Mouse (Mus musculus): ENCODE data around the gene Kcnk3. TPM values are rescaled to one million over a fixed set of nuclear protein-coding genes. Genes with fewer than 3 reads are reported as not detected.

The Kcnk3 gene
- polyA plus RNA-seq, 1 experiment from 2014 or later, result 1.6 TPM

- Histone ChIP-seq H3K4me3 (ENCODE audit: low read depth, low read length) (no peak overlapping the region), H3K27me3 (replicated peaks; ENCODE audit: control insufficient read depth, insufficient read depth, low read length) (peaks cover 2% of the 10 kb centered on the region; the same call in 1 of the 2 replicates), H3K4me2 (no peak overlapping the region), H3K9me3 (ENCODE audit: control insufficient read depth, low read length) (no peaks in the 10 kb centered on the region), H3K4me1 (replicated peaks; ENCODE audit: control insufficient read depth, insufficient read depth, low read length) (no peaks in the 10 kb centered on the region), H3K27ac (ENCODE audit: low read depth, low read length) (no peak overlapping the region), H3K36me3 (ENCODE audit: control insufficient read depth, insufficient read depth, low read length) (no peaks in the 10 kb centered on the region), H3K9ac (ENCODE audit: low read depth, low read length) (no peak overlapping the region)
- no peak for DNase-seq (ENCODE audit: low spot score)
- ATAC-seq (replicated peaks; ENCODE audit: low FRiP score), result no peak
- WGBS, result 64% methylated on average over 4 of the region's 4 CpGs
Measured at GRCm38 (mm10) chr5:30603926-30604325, 16.0 kb downstream of the Kcnk3 start.

GRCm38 (mm10) chr5:30604769-30605188 is 16.8 kb downstream of the Kcnk3 start:
- H3K4me3 ChIP-seq (ENCODE audit: low read depth, low read length), result no peak overlapping the region
- no peak overlapping the region for H3K27ac ChIP-seq (ENCODE audit: low read depth, low read length)
- no peaks in the 10 kb centered on the region for H3K9me3 ChIP-seq (ENCODE audit: control insufficient read depth, low read length)

GRCm38 (mm10) chr5:30605649-30606048 is 17.7 kb downstream of the Kcnk3 start:
- Histone ChIP-seq H3K4me2 (no peak overlapping the region), H3K9ac (ENCODE audit: low read depth, low read length) (no peak overlapping the region), H3K4me3 (ENCODE audit: low read depth, low read length) (no peak overlapping the region), H3K27me3 (replicated peaks; ENCODE audit: control insufficient read depth, insufficient read depth, low read length) (no peaks in the 10 kb centered on the region), H3K27ac (ENCODE audit: low read depth, low read length) (no peak overlapping the region), H3K4me1 (replicated peaks; ENCODE audit: control insufficient read depth, insufficient read depth, low read length) (no peaks in the 10 kb centered on the region), H3K9me3 (ENCODE audit: control insufficient read depth, low read length) (no peaks in the 10 kb centered on the region), H3K36me3 (ENCODE audit: control insufficient read depth, insufficient read depth, low read length) (no peaks in the 10 kb centered on the region)
- 82% methylated on average over 6 of the region's 6 CpGs for WGBS
- no peak for DNase-seq (ENCODE audit: low spot score)
- ATAC-seq (replicated peaks; ENCODE audit: low FRiP score), result no peak

More at GRCm38 (mm10) chr5:30604769-30605188, 16.8 kb downstream of the Kcnk3 start:
- ATAC-seq (replicated peaks; ENCODE audit: low FRiP score) (no peak), DNase-seq (ENCODE audit: low spot score) (no peak)
- Histone ChIP-seq H3K36me3 (ENCODE audit: control insufficient read depth, insufficient read depth, low read length) (no peaks in the 10 kb centered on the region), H3K27me3 (replicated peaks; ENCODE audit: control insufficient read depth, insufficient read depth, low read length) (peaks cover 2% of the 10 kb centered on the region; the same call in 1 of the 2 replicates), H3K4me2 (no peak overlapping the region), H3K4me1 (replicated peaks; ENCODE audit: control insufficient read depth, insufficient read depth, low read length) (no peaks in the 10 kb centered on the region), H3K9ac (ENCODE audit: low read depth, low read length) (no peak overlapping the region)
- 64% methylated on average over 8 of the region's 8 CpGs for WGBS

GRCm38 (mm10) chr5:30606424-30607073 is 18.6 kb downstream of the Kcnk3 start:
- Histone ChIP-seq H3K4me1 (replicated peaks; ENCODE audit: control insufficient read depth, insufficient read depth, low read length) (no peaks in the 10 kb centered on the region), H3K9me3 (ENCODE audit: control insufficient read depth, low read length) (no peaks in the 10 kb centered on the region), H3K27ac (ENCODE audit: low read depth, low read length) (no peak overlapping the region), H3K4me2 (no peak overlapping the region), H3K36me3 (ENCODE audit: control insufficient read depth, insufficient read depth, low read length) (no peaks in the 10 kb centered on the region), H3K4me3 (ENCODE audit: low read depth, low read length) (no peak overlapping the region), H3K27me3 (replicated peaks; ENCODE audit: control insufficient read depth, insufficient read depth, low read length) (no peaks in the 10 kb centered on the region), H3K9ac (ENCODE audit: low read depth, low read length) (no peak overlapping the region)
- DNase-seq (ENCODE audit: low spot score) (no peak), ATAC-seq (replicated peaks; ENCODE audit: low FRiP score) (no peak)
- WGBS, result 57% methylated on average over 16 of the region's 16 CpGs

GRCm38 (mm10) chr5:30609094-30609493 is 21.1 kb downstream of the Kcnk3 start:
- ATAC-seq (replicated peaks; ENCODE audit: low FRiP score), result no peak
- H3K4me1 ChIP-seq (replicated peaks; ENCODE audit: control insufficient read depth, insufficient read depth, low read length), result peaks cover 1% of the 10 kb centered on the region; the same call in 1 of the 2 replicates

GRCm38 (mm10) chr5:30609918-30610645 is 22.1 kb downstream of the Kcnk3 start:
- Histone ChIP-seq H3K27me3 (replicated peaks; ENCODE audit: control insufficient read depth, insufficient read depth, low read length) (no peaks in the 10 kb centered on the region), H3K9ac (ENCODE audit: low read depth, low read length) (no peak overlapping the region), H3K27ac (ENCODE audit: low read depth, low read length) (no peak overlapping the region), H3K9me3 (ENCODE audit: control insufficient read depth, low read length) (no peaks in the 10 kb centered on the region), H3K4me2 (no peak overlapping the region), H3K4me1 (replicated peaks; ENCODE audit: control insufficient read depth, insufficient read depth, low read length) (peaks cover 9% of the 10 kb centered on the region), H3K4me3 (ENCODE audit: low read depth, low read length) (no peak overlapping the region), H3K36me3 (ENCODE audit: control insufficient read depth, insufficient read depth, low read length) (no peaks in the 10 kb centered on the region)
- WGBS, result 71% methylated on average over 8 of the region's 8 CpGs
- ATAC-seq (replicated peaks; ENCODE audit: low FRiP score), result no peak
- no peak for DNase-seq (ENCODE audit: low spot score)

More at GRCm38 (mm10) chr5:30609094-30609493, 21.1 kb downstream of the Kcnk3 start:
- Histone ChIP-seq H3K9me3 (ENCODE audit: control insufficient read depth, low read length) (no peaks in the 10 kb centered on the region), H3K27me3 (replicated peaks; ENCODE audit: control insufficient read depth, insufficient read depth, low read length) (no peaks in the 10 kb centered on the region), H3K36me3 (ENCODE audit: control insufficient read depth, insufficient read depth, low read length) (no peaks in the 10 kb centered on the region), H3K4me3 (ENCODE audit: low read depth, low read length) (no peak overlapping the region), H3K9ac (ENCODE audit: low read depth, low read length) (no peak overlapping the region), H3K4me2 (no peak overlapping the region), H3K27ac (ENCODE audit: low read depth, low read length) (no peak overlapping the region)
- DNase-seq (ENCODE audit: low spot score), result no peak
- 83% methylated on average over 7 of the region's 7 CpGs for WGBS

- Histone ChIP-seq H3K27ac (ENCODE audit: low read depth, low read length) (no peak overlapping the region), H3K4me1 (replicated peaks; ENCODE audit: control insufficient read depth, insufficient read depth, low read length) (peaks cover 11% of the 10 kb centered on the region)
- WGBS, result 50% methylated on average over 1 of the region's 1 CpGs
Measured at GRCm38 (mm10) chr5:30611091-30611490, 23.1 kb downstream of the Kcnk3 start.

GRCm38 (mm10) chr5:30611689-30612088 is 23.7 kb downstream of the Kcnk3 start:
- H3K9me3 ChIP-seq (ENCODE audit: control insufficient read depth, low read length), result no peaks in the 10 kb centered on the region
- H3K4me3 ChIP-seq (ENCODE audit: low read depth, low read length), result no peak overlapping the region
- no peaks in the 10 kb centered on the region for H3K27me3 ChIP-seq (replicated peaks; ENCODE audit: control insufficient read depth, insufficient read depth, low read length)
- no peaks in the 10 kb centered on the region for H3K36me3 ChIP-seq (ENCODE audit: control insufficient read depth, insufficient read depth, low read length)
- ATAC-seq (replicated peaks; ENCODE audit: low FRiP score) (no peak), DNase-seq (ENCODE audit: low spot score) (no peak)
- 37% methylated on average over 3 of the region's 3 CpGs for WGBS
- H3K4me2 ChIP-seq, result no peak overlapping the region
- H3K9ac ChIP-seq (ENCODE audit: low read depth, low read length), result no peak overlapping the region
- no peak overlapping the region for H3K27ac ChIP-seq (ENCODE audit: low read depth, low read length)
- H3K4me1 ChIP-seq (replicated peaks; ENCODE audit: control insufficient read depth, insufficient read depth, low read length), result peaks cover 14% of the 10 kb centered on the region

More at GRCm38 (mm10) chr5:30611091-30611490, 23.1 kb downstream of the Kcnk3 start:
- Histone ChIP-seq H3K9me3 (ENCODE audit: control insufficient read depth, low read length) (no peaks in the 10 kb centered on the region), H3K27me3 (replicated peaks; ENCODE audit: control insufficient read depth, insufficient read depth, low read length) (no peaks in the 10 kb centered on the region), H3K4me2 (no peak overlapping the region), H3K9ac (ENCODE audit: low read depth, low read length) (no peak overlapping the region), H3K4me3 (ENCODE audit: low read depth, low read length) (no peak overlapping the region), H3K36me3 (ENCODE audit: control insufficient read depth, insufficient read depth, low read length) (no peaks in the 10 kb centered on the region)
- DNase-seq (ENCODE audit: low spot score), result no peak
- no peak for ATAC-seq (replicated peaks; ENCODE audit: low FRiP score)
